Mouse (Mus musculus) limb, embryonic 11.5 days (tissue): ENCODE data around the gene Omp. TPM values are rescaled to one million over a fixed set of nuclear protein-coding genes. Genes with fewer than 3 reads are reported as not detected.

Source experiments
- ATAC-seq: fragments of 200-750 bp; cut with Nextera tagmentation; 2 replicates; pipeline ENCODE4 v1.8.0; 2017; ENCODE audit warnings: low read depth; ENCODE audit not compliant: insufficient number of reproducible peaks, low FRiP score, low TSS enrichment
- DNase-seq: peaks from one replicate; pipeline ENCODE4 v3.0.0-alpha.2; 2015; ENCODE audit warnings: low spot score
- H3K27ac ChIP-seq: fragments of 300-500 bp; sonication (generic); replicated peaks from 2 replicates; pipeline ENCODE4 v1.5.1; 2014; ENCODE audit warnings: low read depth, mild to moderate bottlenecking, low read length
- H3K27me3 ChIP-seq: fragments of 300-500 bp; sonication (generic); 2 replicates; pipeline ENCODE4 v1.6.1; 2014; ENCODE audit warnings: mild to moderate bottlenecking, low read length, mixed read lengths; ENCODE audit not compliant: control insufficient read depth, insufficient read depth
- H3K36me3 ChIP-seq: fragments of 300-500 bp; sonication (generic); 2 replicates; pipeline ENCODE4 v1.6.1; 2014; ENCODE audit warnings: mild to moderate bottlenecking, low read length, moderate library complexity, mixed read lengths; ENCODE audit not compliant: control insufficient read depth, insufficient read depth
- H3K4me1 ChIP-seq: fragments of 300-500 bp; sonication (generic); 2 replicates; pipeline ENCODE4 v1.6.1; 2014; ENCODE audit warnings: low read length, mixed read lengths; ENCODE audit not compliant: control insufficient read depth, insufficient read depth
- H3K4me2 ChIP-seq: fragments of 300-500 bp; sonication (generic); 2 replicates; pipeline ENCODE4 v1.6.1; 2014; ENCODE audit warnings: low read depth, mild to moderate bottlenecking, moderate library complexity; ENCODE audit not compliant: severe bottlenecking
- H3K4me3 ChIP-seq: fragments of 300-500 bp; sonication (generic); 2 replicates; pipeline ENCODE4 v1.5.1; 2014; ENCODE audit warnings: low read depth, low read length
- H3K9ac ChIP-seq: fragments of 300-500 bp; sonication (generic); 2 replicates; pipeline ENCODE4 v1.6.1; 2014; ENCODE audit warnings: mild to moderate bottlenecking, low read length
- H3K9me3 ChIP-seq: fragments of 300-500 bp; sonication (generic); 2 replicates; pipeline ENCODE4 v1.6.1; 2016; ENCODE audit warnings: low read length; ENCODE audit not compliant: control insufficient read depth
- WGBS: fragments of 180-500 bp; shearing (Covaris S2); extraction: QIAGEN DNeasy Blood & Tissue Kit; methylation state at CpG from one replicate; pipeline ENCODE4 v1.1.7; 2014; 5-methylcytosine and 5-hydroxymethylcytosine counted together
- polyA plus RNA-seq: library from polyadenylated mRNA; unstranded; fragments of >200 nt; fragmentation: Nextera tagmentation; extraction: Ambion mirVana; gene quantifications from 2 replicates; pipeline ENCODE4 v1.2.1, GENCODE M21; 2014

The Omp gene
- polyA plus RNA-seq, 1 experiment from 2014 or later, result 0.20 TPM

DNA sequence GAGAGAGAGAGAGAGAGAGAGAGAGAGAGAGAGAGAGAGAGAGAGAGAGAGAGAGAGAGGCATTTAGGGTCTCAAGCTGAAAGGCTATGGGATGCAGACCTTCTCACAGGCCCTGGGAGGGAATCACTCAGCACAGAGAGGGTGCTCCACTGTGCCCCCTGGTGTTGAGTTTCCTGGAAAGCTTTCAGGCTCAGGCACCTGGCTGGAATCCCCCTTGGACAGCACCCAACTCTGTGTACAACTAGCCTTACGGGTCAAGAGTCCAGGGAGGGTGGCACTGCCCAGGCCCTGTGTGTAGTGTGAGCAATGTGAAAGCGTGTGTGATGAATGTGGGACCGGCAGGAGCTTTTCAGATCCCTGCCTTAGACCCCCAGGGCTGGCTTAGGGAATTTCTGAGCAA is 4.1 kb downstream of the Omp start:
- Histone ChIP-seq H3K36me3 (0 out of 2 replicates have a peak, but pooled peaks cover 2% of the 10 kb centered on the region), H3K4me1 (0 out of 2 replicates have a peak, but pooled peaks cover 2% of the 10 kb centered on the region), H3K27ac (no peak overlapping the region), H3K4me3 (no peak overlapping the region), H3K9me3 (no peaks in the 10 kb centered on the region), H3K4me2 (no peak overlapping the region), H3K9ac (no peak overlapping the region), H3K27me3 (no peaks in the 10 kb centered on the region)
- DNase-seq (peak; percentile 64), ATAC-seq (no peak)
- 58% methylated on average over 3 of the region's 3 CpGs for WGBS

DNA sequence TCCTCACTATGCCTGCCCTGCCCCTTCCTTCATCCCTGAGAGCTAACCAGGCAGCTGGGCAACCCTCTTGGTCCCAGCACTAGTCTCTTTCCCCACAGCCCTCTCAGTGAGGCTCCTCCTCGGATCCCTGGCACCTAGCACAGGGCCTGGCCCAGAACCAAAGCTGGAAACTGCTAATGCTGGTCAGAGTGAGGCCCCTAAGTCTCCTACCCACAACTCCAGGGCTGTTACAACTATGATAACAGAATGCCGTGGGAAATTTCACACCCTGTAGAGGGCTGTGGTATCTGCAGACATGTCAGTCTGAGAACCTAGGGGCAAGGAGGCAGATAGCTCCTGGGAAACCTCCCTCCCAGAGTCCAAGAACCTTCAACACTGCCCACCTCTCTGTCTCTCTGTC is 4.7 kb downstream of the Omp start:
- 17% methylated on average over 2 of the region's 2 CpGs for WGBS
- Histone ChIP-seq H3K9me3 (no peaks in the 10 kb centered on the region), H3K27ac (no peak overlapping the region), H3K36me3 (0 out of 2 replicates have a peak, but pooled peaks cover 2% of the 10 kb centered on the region), H3K9ac (no peak overlapping the region), H3K4me1 (0 out of 2 replicates have a peak, but pooled peaks cover 2% of the 10 kb centered on the region), H3K4me3 (no peak overlapping the region), H3K27me3 (no peaks in the 10 kb centered on the region), H3K4me2 (no peak overlapping the region)
- DNase-seq, result no peak
- ATAC-seq, result no peak

GRCm38 (mm10) chr7:98139216-98139615 is 6.1 kb downstream of the Omp start:
- Histone ChIP-seq H3K27me3 (no peaks in the 10 kb centered on the region), H3K27ac (no peak overlapping the region), H3K9ac (no peak overlapping the region), H3K4me2 (no peak overlapping the region), H3K4me3 (no peak overlapping the region), H3K36me3 (no peaks in the 10 kb centered on the region), H3K4me1 (0 out of 2 replicates have a peak, but pooled peaks cover 2% of the 10 kb centered on the region), H3K9me3 (no peaks in the 10 kb centered on the region)
- DNase-seq (no peak), ATAC-seq (no peak)
- 16% methylated on average over 9 of the region's 9 CpGs for WGBS

DNA sequence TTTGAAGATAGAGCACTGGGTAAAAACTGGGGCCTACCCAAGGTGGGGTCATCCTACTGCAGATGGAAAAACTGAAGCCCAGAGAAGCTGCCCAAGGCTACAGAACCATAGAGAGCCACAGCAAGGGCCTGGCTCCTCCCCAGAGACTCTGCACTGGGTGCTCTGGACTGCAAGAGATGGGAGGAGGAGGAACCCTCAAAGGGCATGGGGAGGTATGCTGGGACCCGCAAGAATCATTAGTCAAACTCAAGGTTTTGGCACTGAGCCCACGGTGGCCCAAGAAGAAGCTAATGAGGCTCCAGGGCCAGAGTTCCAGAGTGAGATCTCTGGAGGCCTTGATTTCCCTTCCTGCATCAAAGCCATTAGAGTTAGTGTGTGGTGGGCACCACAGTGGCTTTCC is 7.3 kb downstream of the Omp start:
- no peak overlapping the region for H3K4me3 ChIP-seq
- ATAC-seq (no peak), DNase-seq (no peak)
- H3K27me3 ChIP-seq, result no peaks in the 10 kb centered on the region
- H3K4me1 ChIP-seq, result 0 out of 2 replicates have a peak, but pooled peaks cover 2% of the 10 kb centered on the region
- H3K9me3 ChIP-seq, result no peaks in the 10 kb centered on the region
- WGBS, result 89% methylated on average over 2 of the region's 2 CpGs
- no peak overlapping the region for H3K4me2 ChIP-seq
- H3K36me3 ChIP-seq, result no peaks in the 10 kb centered on the region
- H3K9ac ChIP-seq, result no peak overlapping the region
- H3K27ac ChIP-seq, result no peak overlapping the region

DNA sequence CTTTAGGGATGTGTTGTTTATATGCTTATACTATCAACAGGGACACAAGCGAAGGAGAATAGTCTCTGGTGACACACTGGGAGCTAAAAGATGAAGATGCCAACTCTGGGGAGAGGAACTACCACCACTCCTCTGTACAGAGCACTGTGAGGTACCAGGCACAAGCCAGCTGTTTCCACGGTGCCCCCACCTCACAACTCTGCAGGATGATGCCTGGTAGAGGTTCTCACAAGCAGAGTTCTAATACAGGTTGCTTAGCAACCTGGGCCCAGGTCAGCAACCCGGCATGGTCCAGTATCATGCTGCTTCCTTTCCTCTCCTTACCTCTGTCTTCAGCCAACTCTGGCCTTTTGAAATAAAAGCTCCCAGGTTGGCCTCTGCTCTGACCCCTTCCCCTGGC is 7.7 kb downstream of the Omp start:
- WGBS, result 45% methylated on average over 3 of the region's 3 CpGs
- Histone ChIP-seq H3K9ac (no peak overlapping the region), H3K36me3 (no peaks in the 10 kb centered on the region), H3K4me3 (no peak overlapping the region), H3K4me2 (no peak overlapping the region), H3K9me3 (no peaks in the 10 kb centered on the region), H3K4me1 (0 out of 2 replicates have a peak, but pooled peaks cover 2% of the 10 kb centered on the region), H3K27ac (no peak overlapping the region), H3K27me3 (no peaks in the 10 kb centered on the region)
- ATAC-seq, result no peak
- DNase-seq, result no peak

- Histone ChIP-seq H3K9me3 (no peaks in the 10 kb centered on the region), H3K9ac (no peak overlapping the region), H3K36me3 (no peaks in the 10 kb centered on the region), H3K4me2 (no peak overlapping the region), H3K4me1 (no peaks in the 10 kb centered on the region), H3K27me3 (no peaks in the 10 kb centered on the region), H3K4me3 (no peak overlapping the region), H3K27ac (no peak overlapping the region)
- DNase-seq, result no peak
- WGBS, result 87% methylated on average over 8 of the region's 8 CpGs
- no peak for ATAC-seq
Observed at GRCm38 (mm10) chr7:98131751-98132150, 13.6 kb downstream of the Omp start.

DNA sequence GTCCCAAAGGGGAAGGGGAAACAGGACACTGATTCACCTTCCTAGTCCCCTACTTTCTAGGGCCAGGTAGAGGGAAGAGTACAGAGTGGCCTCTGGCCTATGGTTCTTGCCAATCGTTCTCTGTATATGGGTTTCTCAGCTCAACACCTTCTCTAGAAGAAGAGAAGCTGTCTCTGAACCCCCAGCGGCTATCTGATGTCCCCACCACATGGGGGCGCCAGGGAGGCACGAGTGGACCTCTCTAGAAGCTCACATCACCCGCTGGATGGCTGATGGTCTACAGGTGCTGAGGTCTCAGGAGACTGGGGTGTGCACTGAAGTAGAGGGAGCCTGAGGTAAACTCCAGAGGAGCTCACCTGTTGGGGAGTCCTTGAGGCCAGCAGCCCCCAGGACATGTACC is 19.8 kb downstream of the Omp start:
- Histone ChIP-seq H3K4me2 (0 out of 2 replicates have a peak overlapping the region, but pooled peaks have one; percentile 7), H3K27me3 (no peaks in the 10 kb centered on the region), H3K4me1 (no peaks in the 10 kb centered on the region), H3K4me3 (no peak overlapping the region), H3K9me3 (no peaks in the 10 kb centered on the region), H3K36me3 (no peaks in the 10 kb centered on the region), H3K9ac (no peak overlapping the region), H3K27ac (no peak overlapping the region)
- 39% methylated on average over 5 of the region's 5 CpGs for WGBS
- no peak for ATAC-seq
- DNase-seq, result peak; percentile 44

GRCm38 (mm10) chr7:98124701-98125100 is 20.6 kb downstream of the Omp start:
- 71% methylated on average over 5 of the region's 5 CpGs for WGBS
- Histone ChIP-seq H3K9me3 (no peaks in the 10 kb centered on the region), H3K4me1 (no peaks in the 10 kb centered on the region), H3K4me2 (no peak overlapping the region), H3K36me3 (no peaks in the 10 kb centered on the region), H3K27ac (no peak overlapping the region), H3K9ac (no peak overlapping the region), H3K27me3 (no peaks in the 10 kb centered on the region), H3K4me3 (no peak overlapping the region)
- DNase-seq (no peak), ATAC-seq (no peak)

DNA sequence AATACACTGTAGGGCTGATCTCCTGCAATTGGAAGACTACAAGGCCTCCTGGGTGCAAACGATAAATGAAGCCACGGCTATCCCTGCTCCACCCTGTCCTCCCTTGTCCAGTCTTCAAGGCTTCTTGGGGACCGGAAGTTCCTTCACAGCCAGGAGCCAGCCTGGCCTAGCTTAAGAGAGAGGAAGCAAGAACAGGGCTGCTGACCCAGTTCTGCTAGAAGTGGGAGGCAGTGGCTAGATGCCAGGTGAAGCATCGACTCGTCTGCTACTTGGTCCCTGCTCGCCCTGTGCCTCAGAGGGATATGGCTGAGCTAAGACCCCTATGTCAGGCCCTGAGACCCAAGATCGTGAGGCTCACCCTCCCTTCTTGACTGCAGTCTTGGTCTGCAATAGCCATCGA is 23.6 kb downstream of the Omp start:
- Histone ChIP-seq H3K4me1 (no peaks in the 10 kb centered on the region), H3K4me3 (no peak overlapping the region), H3K9me3 (no peaks in the 10 kb centered on the region), H3K9ac (no peak overlapping the region), H3K27ac (no peak overlapping the region), H3K36me3 (no peaks in the 10 kb centered on the region), H3K27me3 (no peaks in the 10 kb centered on the region), H3K4me2 (no peak overlapping the region)
- WGBS, result 79% methylated on average over 8 of the region's 8 CpGs
- DNase-seq (no peak), ATAC-seq (no peak)
